Mouse (Mus musculus) layer of hippocampus, adult 2 months (tissue): ENCODE data around the gene Rac2. TPM values are rescaled to one million over a fixed set of nuclear protein-coding genes. Genes with fewer than 3 reads are reported as not detected.
A peak's percentile ranks its signal among the peaks of the same experiment; 100 is the strongest.

Experiments
- DNase-seq, 2 experiments: peaks; one replicate each; pipeline ENCODE4 v3.0.0; 2022; ENCODE audit warnings: low spot score in 2 of 2
- H3K27ac ChIP-seq: fragments of 200-600 bp; 2 replicates; pipeline ENCODE4 v1.8.1; 2022
- H3K4me3 ChIP-seq: fragments of 200-600 bp; 2 replicates; pipeline ENCODE4 v1.8.1; 2022; ENCODE audit warnings: mild to moderate bottlenecking
- CTCF ChIP-seq: fragments of 200-600 bp; conservative IDR thresholded peaks from 2 replicates; pipeline ENCODE4 v1.8.1; 2022; ENCODE audit warnings: antibody characterized with exemption, mild to moderate bottlenecking, moderate library complexity
- long read RNA-seq, 2 experiments: library from polyadenylated mRNA; stranded (forward); transcript quantifications; one replicate each; pipeline ENCODE4 v2.0.0; 2021; ENCODE audit warnings: borderline mapping rate in 2 of 2
- total RNA-seq, 2 experiments: library from RNA; stranded (reverse); gene quantifications; 2 replicates each; pipeline ENCODE4 v1.2.3; 2021

Rac2 gene
- 1 to 10 TPM; 2.2 to 3.7 TPM for total RNA-seq
- long read RNA-seq, experiment 1, partial matches to known transcripts = 0 of 1 reads
- long read RNA-seq, experiment 1, other reads (novel, unspliced or antisense) = 1 of 1 reads
- long read RNA-seq, experiment 2, partial matches to known transcripts = 2 of 3 reads
- long read RNA-seq, experiment 2, other reads (novel, unspliced or antisense) = 0 of 3 reads

- DNase-seq = no peak
- H3K4me3 ChIP-seq = no peak within 1 kb of the TSS
- H3K27ac ChIP-seq = no peak within 1 kb of the TSS
- TF ChIP-seq CTCF = no peak
Measured at GRCm38 (mm10) chr15:78572658-78573397, at the start of gene Rac2. Gene Rac2, minus strand, starts transcription at chr15:78572783.

- Histone ChIP-seq H3K4me3 (no peak overlapping the region), H3K27ac (no peak overlapping the region)
- TF ChIP-seq CTCF = no peak
- DNase-seq = no peak
Measured at GRCm38 (mm10) chr15:78616973-78617372, 44.4 kb upstream of the Rac2 start.

- H3K4me3 ChIP-seq = no peak overlapping the region
- no peak for DNase-seq
- TF ChIP-seq CTCF = no peak
- no peak overlapping the region for H3K27ac ChIP-seq
Measured at GRCm38 (mm10) chr15:78614536-78614935, 42.0 kb upstream of the Rac2 start.

- peak; percentile 27; the same call in 1 of the 2 replicates for TF ChIP-seq CTCF
- peak; percentile 72 to 80 for DNase-seq
- peak overlapping the region; percentile 10 for H3K4me3 ChIP-seq
- H3K27ac ChIP-seq = peak overlapping the region; percentile 94
Measured at GRCm38 (mm10) chr15:78610705-78611462, 38.3 kb upstream of the Rac2 start.

GRCm38 (mm10) chr15:78607463-78607862, 34.9 kb upstream of the Rac2 start:
- TF ChIP-seq CTCF = no peak
- Histone ChIP-seq H3K27ac (peak overlapping the region; percentile 80), H3K4me3 (no peak overlapping the region)
- DNase-seq = peak in 1 of 2 experiments; percentile 44

GRCm38 (mm10) chr15:78606059-78606458, 33.5 kb upstream of the Rac2 start:
- DNase-seq = peak in 1 of 2 experiments; percentile 41
- Histone ChIP-seq H3K27ac (peak overlapping the region; percentile 80), H3K4me3 (no peak overlapping the region)
- TF ChIP-seq CTCF = no peak; the same call in 1 of the 2 replicates

GRCm38 (mm10) chr15:78605371-78605791, 32.8 kb upstream of the Rac2 start:
- no peak for DNase-seq
- no peak for TF ChIP-seq CTCF
- H3K4me3 ChIP-seq = no peak overlapping the region
- H3K27ac ChIP-seq = peak overlapping the region; percentile 80; the same call in 1 of the 2 replicates

GRCm38 (mm10) chr15:78604255-78604654, 31.7 kb upstream of the Rac2 start:
- Histone ChIP-seq H3K4me3 (no peak overlapping the region), H3K27ac (no peak overlapping the region)
- DNase-seq = no peak
- TF ChIP-seq CTCF = no peak

- no peak overlapping the region for H3K4me3 ChIP-seq
- H3K27ac ChIP-seq = no peak overlapping the region
- no peak for DNase-seq
- no peak for TF ChIP-seq CTCF
Measured at GRCm38 (mm10) chr15:78601180-78601579, 28.6 kb upstream of the Rac2 start.

- Histone ChIP-seq H3K4me3 (no peak overlapping the region; the same call in 1 of the 2 replicates), H3K27ac (no peak overlapping the region; the same call in 1 of the 2 replicates)
- DNase-seq = no peak
- TF ChIP-seq CTCF = no peak
Measured at GRCm38 (mm10) chr15:78599529-78600193, 27.1 kb upstream of the Rac2 start.

- no peak overlapping the region; the same call in 1 of the 2 replicates for H3K27ac ChIP-seq
- no peak for DNase-seq
- no peak overlapping the region for H3K4me3 ChIP-seq
- TF ChIP-seq CTCF = no peak
Measured at GRCm38 (mm10) chr15:78599124-78599523, 26.5 kb upstream of the Rac2 start.

GRCm38 (mm10) chr15:78597729-78598128, 25.1 kb upstream of the Rac2 start:
- peak overlapping the region; percentile 49; the same call in 1 of the 2 replicates for H3K27ac ChIP-seq
- TF ChIP-seq CTCF = no peak
- DNase-seq = no peak
- peak overlapping the region; percentile 31; the same call in 1 of the 2 replicates for H3K4me3 ChIP-seq
